Mouse (Mus musculus) erythroblast, embryonic 14.5 days (primary cell): ENCODE measurements around the gene Ap5z1.

Experiments used
- GATA1 ChIP-seq: IDR thresholded peaks from 2 replicates; pipeline ENCODE4 v1.6.1; 2012; ENCODE audit warnings: low read length, inconsistent platforms, mixed read lengths
- TAL1 ChIP-seq: IDR thresholded peaks from 3 replicates; pipeline ENCODE4 v1.6.1; 2012; ENCODE audit warnings: low read length, inconsistent platforms, mixed read lengths

- TF ChIP-seq GATA1 (no peak), TAL1 (no peak; the same call in 2 of the 3 replicates)
These were observed 41.9 kb upstream of the Ap5z1 start for GRCm38 (mm10) chr5:142421886-142422285.
